Mouse (Mus musculus): Measurements from ENCODE around the gene Gm28870. TPM values are rescaled to one million over a fixed set of nuclear protein-coding genes. Genes with fewer than 3 reads are reported as not detected.

Gene Gm28870
- total RNA-seq (2023) = not detected

DNA sequence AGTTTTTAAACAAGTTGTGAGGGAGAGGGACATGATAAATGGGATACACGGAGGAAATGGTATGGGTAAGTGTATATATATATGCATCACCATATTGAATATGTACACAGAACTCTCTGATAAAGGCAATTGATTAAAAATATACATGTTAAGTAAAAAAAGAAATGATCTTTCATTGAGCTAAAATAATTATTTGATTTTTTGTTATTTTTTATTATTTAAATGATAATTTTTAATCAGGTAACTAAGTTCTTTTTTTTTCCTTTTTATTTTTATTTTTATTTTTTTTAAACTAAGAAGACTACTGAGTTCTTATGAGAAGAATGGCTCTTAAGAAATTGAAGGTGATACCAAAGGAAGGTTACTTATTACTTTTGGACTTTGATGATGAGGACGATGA, at the start of gene Gm28870:
TSS of gene Gm28870 (plus strand) at position 301 of the 400 bp plus-strand sequence.

